Comparison of ENCODE assay signal across 8 mouse cellular contexts in genomic region chr9:54733921-54734638, GRCm38 (mm10). TPM values are rescaled to one million over a fixed set of nuclear protein-coding genes. Genes with fewer than 3 reads are reported as not detected.
DNase-seq lines count a peak whose midpoint lies in the region; ATAC-seq and TF ChIP-seq lines count a peak whose summit lies in the region.

TSS of gene Wdr61 (minus strand) at chr9:54734519.

- TF ChIP-seq EP300 in heart, adult 2 months (IDR thresholded peaks at IDR 0.05; ENCODE audit: insufficient read depth, low read depth, low read length) = peak; percentile 49; the same call in 1 of the 2 replicates

- H3K4me2 ChIP-seq in embryonic facial prominence, embryonic 13.5 days = peak within 1 kb of the TSS; percentile 88
- peak within 1 kb of the TSS; percentile 85 for H3K4me2 ChIP-seq in limb, embryonic 13.5 days (replicated peaks)
- H3K4me2 ChIP-seq in midbrain, embryonic 16.5 days (ENCODE audit: low read length) = peak within 1 kb of the TSS; percentile 89

- H3K4me3 ChIP-seq in embryonic facial prominence, embryonic 13.5 days = peak within 1 kb of the TSS; percentile 69
- peak within 1 kb of the TSS; percentile 86 for H3K4me3 ChIP-seq in heart, adult 2 months
- peak within 1 kb of the TSS; percentile 74 for H3K4me3 ChIP-seq in limb, embryonic 13.5 days
- peak within 1 kb of the TSS; percentile 68 for H3K4me3 ChIP-seq in midbrain, embryonic 16.5 days (ENCODE audit: low read depth, low read length)

- H3K9ac ChIP-seq in embryonic facial prominence, embryonic 13.5 days = peak within 1 kb of the TSS; percentile 87
- peak within 1 kb of the TSS; percentile 89 for H3K9ac ChIP-seq in heart, adult 2 months (ENCODE audit: low read depth, low read length)
- peak within 1 kb of the TSS; percentile 85 for H3K9ac ChIP-seq in limb, embryonic 13.5 days
- peak within 1 kb of the TSS; percentile 80 for H3K9ac ChIP-seq in midbrain, embryonic 16.5 days (ENCODE audit: low read depth, low read length)

- peaks cover 10% of the 10 kb centered on the region for H3K36me3 ChIP-seq in embryonic facial prominence, embryonic 13.5 days
- H3K36me3 ChIP-seq in heart, adult 2 months (ENCODE audit: control insufficient read depth, insufficient read depth, low read length) = peaks cover 5% of the 10 kb centered on the region; the same call in 1 of the 2 replicates
- peaks cover 14% of the 10 kb centered on the region for H3K36me3 ChIP-seq in limb, embryonic 13.5 days
- peaks cover 3% of the 10 kb centered on the region for H3K36me3 ChIP-seq in midbrain, embryonic 16.5 days (ENCODE audit: control insufficient read depth, insufficient read depth, low read length)

- 2% methylated on average over 32 of the region's 32 CpGs for WGBS in embryonic facial prominence, embryonic 13.5 days
- under 1% methylated on average over 32 of the region's 32 CpGs for WGBS in heart, adult 2 months
- 2% methylated on average over 31 of the region's 32 CpGs for WGBS in limb, embryonic 13.5 days
- 1% methylated on average over 32 of the region's 32 CpGs for WGBS in midbrain, embryonic 16.5 days

- peak; percentile 96 for ATAC-seq in embryonic facial prominence, embryonic 13.5 days (ENCODE audit: insufficient number of reproducible peaks, insufficient read depth, low FRiP score, low TSS enrichment, low read depth)
- ATAC-seq in limb, embryonic 13.5 days (ENCODE audit: low FRiP score, low read depth) = peak; percentile 96
- peak; percentile 96 for ATAC-seq in midbrain, embryonic 16.5 days

- peaks cover 30% of the 10 kb centered on the region for H3K4me1 ChIP-seq in embryonic facial prominence, embryonic 13.5 days
- H3K4me1 ChIP-seq in heart, adult 2 months (ENCODE audit: control insufficient read depth, insufficient read depth, low read length) = no peaks in the 10 kb centered on the region
- H3K4me1 ChIP-seq in limb, embryonic 13.5 days = peaks cover 11% of the 10 kb centered on the region
- peaks cover 17% of the 10 kb centered on the region for H3K4me1 ChIP-seq in midbrain, embryonic 16.5 days (ENCODE audit: control insufficient read depth, insufficient read depth, low read length)

- DNase-seq in 3134 (ENCODE audit: extremely low read depth, insufficient read length, low spot score) = peak; percentile 95
- DNase-seq in adrenal gland, postnatal 36 days = peak; percentile 99
- DNase-seq in heart, adult 2 months = peak; percentile 97 to 99
- peak; percentile 96 to 97 for DNase-seq in kidney, adult 8-10 months
- peak; percentile 97 to 99 for DNase-seq in spleen, postnatal 10 days (ENCODE audit: low spot score in 2 of 2)

- H3K27me3 ChIP-seq in embryonic facial prominence, embryonic 13.5 days = no peaks in the 10 kb centered on the region
- H3K27me3 ChIP-seq in heart, adult 2 months (ENCODE audit: control insufficient read depth, insufficient read depth, low read length) = no peaks in the 10 kb centered on the region
- H3K27me3 ChIP-seq in limb, embryonic 13.5 days = no peaks in the 10 kb centered on the region
- H3K27me3 ChIP-seq in midbrain, embryonic 16.5 days (ENCODE audit: control insufficient read depth, insufficient read depth, low read depth, low read length) = no peaks in the 10 kb centered on the region

- TF ChIP-seq POLR2A in heart, adult 2 months (IDR thresholded peaks at IDR 0.05; ENCODE audit: insufficient read depth, low read depth, low read length) = peak; percentile 96

- no peaks in the 10 kb centered on the region for H3K9me3 ChIP-seq in embryonic facial prominence, embryonic 13.5 days
- no peaks in the 10 kb centered on the region for H3K9me3 ChIP-seq in limb, embryonic 13.5 days
- no peaks in the 10 kb centered on the region for H3K9me3 ChIP-seq in midbrain, embryonic 16.5 days (replicated peaks; ENCODE audit: control insufficient read depth, low read length, poor library complexity, severe bottlenecking)

- peak; percentile 65 for TF ChIP-seq CTCF in heart, adult 2 months (IDR thresholded peaks at IDR 0.05)

- H3K79me2 ChIP-seq in heart, adult 2 months (replicated peaks; ENCODE audit: control insufficient read depth, insufficient read depth, low read length) = no peaks in the 10 kb centered on the region; the same call in 1 of the 2 replicates

- intact Hi-C loops in heart, adult 2 months (cut with DNase I) = loop anchor here (2.0 kb wide), 1 partner anchor 33 kb away; no protein-coding TSS in a partner anchor

- peak within 1 kb of the TSS; percentile 52; the same call in 1 of the 2 replicates for H3K27ac ChIP-seq in embryonic facial prominence, embryonic 13.5 days
- peak within 1 kb of the TSS; percentile 67 for H3K27ac ChIP-seq in heart, adult 2 months
- H3K27ac ChIP-seq in limb, embryonic 13.5 days = no peak within 1 kb of the TSS; the same call in 1 of the 2 replicates
- peak within 1 kb of the TSS; percentile 66 for H3K27ac ChIP-seq in midbrain, embryonic 16.5 days (ENCODE audit: low read length)

RNA-seq across cellular contexts. Expression of gene Wdr61, which starts in this region (rescaled TPM):
- total RNA-seq in adrenal gland, postnatal 36 days (2021) = 10 to 100 TPM; 67.6 to 72.7 TPM
- 156 and 167 TPM in 2 replicates for polyA plus RNA-seq in embryonic facial prominence, embryonic 13.5 days (2015; fragmentation: Nextera tagmentation; extraction: Ambion mirVana)
- total RNA-seq in heart, adult 2 months (2021) = 10 to 100 TPM; 29.0 to 29.6 TPM
- 21.3 and 37.7 TPM in 2 replicates for polyA plus RNA-seq in heart, adult 2 months (2012; rRNA removed)
- polyA plus RNA-seq in limb, embryonic 13.5 days (2015; fragmentation: Nextera tagmentation; extraction: Ambion mirVana) = 156 and 174 TPM in 2 replicates
- 90.0 and 91.9 TPM in 2 replicates for polyA plus RNA-seq in midbrain, embryonic 16.5 days (2015; fragmentation: Nextera tagmentation; extraction: Ambion mirVana)
